Mouse (Mus musculus) stomach, postnatal 0 days (tissue): ENCODE measurements around the gene Olfr1066. TPM values are rescaled to one million over a fixed set of nuclear protein-coding genes. Genes with fewer than 3 reads are reported as not detected.

Experiments
- ATAC-seq: fragments of 200-750 bp; cut with Nextera tagmentation; 2 replicates; pipeline ENCODE4 v1.8.0; 2017; ENCODE audit not compliant: low FRiP score, low TSS enrichment
- DNase-seq: peaks from one replicate; pipeline ENCODE4 v3.0.0-alpha.2; 2016; ENCODE audit warnings: low spot score
- H3K27ac ChIP-seq: fragments of 300-500 bp; sonication (generic); replicated peaks from 2 replicates; pipeline ENCODE4 v1.5.1; 2014; ENCODE audit warnings: mild to moderate bottlenecking, control low read depth
- H3K27me3 ChIP-seq: fragments of 300-500 bp; sonication (generic); 2 replicates; pipeline ENCODE4 v1.6.1; 2014; ENCODE audit warnings: low read length; ENCODE audit not compliant: control insufficient read depth, insufficient read depth
- H3K36me3 ChIP-seq: fragments of 300-500 bp; sonication (generic); 2 replicates; pipeline ENCODE4 v1.6.1; 2014; ENCODE audit warnings: low read length, mixed read lengths; ENCODE audit not compliant: control insufficient read depth, insufficient read depth
- H3K4me1 ChIP-seq: fragments of 300-500 bp; sonication (generic); replicated peaks from 2 replicates; pipeline ENCODE4 v1.6.1; 2014; ENCODE audit warnings: antibody characterized with exemption; ENCODE audit not compliant: control insufficient read depth, insufficient read depth
- H3K4me2 ChIP-seq: fragments of 300-500 bp; sonication (generic); replicated peaks from 2 replicates; pipeline ENCODE4 v1.6.1; 2014; ENCODE audit warnings: low read depth, mild to moderate bottlenecking, control low read depth, moderate library complexity
- H3K4me3 ChIP-seq: fragments of 300-500 bp; sonication (generic); 2 replicates; pipeline ENCODE4 v1.5.1; 2014; ENCODE audit warnings: low read depth, low read length, control low read depth
- H3K9ac ChIP-seq: fragments of 300-500 bp; sonication (generic); 2 replicates; pipeline ENCODE4 v1.6.1; 2014; ENCODE audit warnings: mild to moderate bottlenecking, low read length, control low read depth, mixed read lengths
- H3K9me3 ChIP-seq: fragments of 300-500 bp; sonication (generic); 2 replicates; pipeline ENCODE4 v1.6.1; 2016; ENCODE audit warnings: low read length; ENCODE audit not compliant: control insufficient read depth
- CTCF ChIP-seq: IDR thresholded peaks from 2 replicates; pipeline ENCODE4 v1.5.1; 2016; ENCODE audit warnings: antibody characterized with exemption, low read depth, mild to moderate bottlenecking, moderate library complexity
- EP300 ChIP-seq: optimal IDR thresholded peaks from 2 replicates; pipeline ENCODE3; 2016; ENCODE audit warnings: antibody characterized with exemption
- WGBS: fragments of 180-500 bp; shearing (Covaris S2); extraction: QIAGEN DNeasy Blood & Tissue Kit; methylation state at CpG from one replicate; pipeline ENCODE4 v1.1.7; 2014; 5-methylcytosine and 5-hydroxymethylcytosine counted together
- polyA plus RNA-seq: library from polyadenylated mRNA; unstranded; fragments of >200 nt; fragmentation: Nextera tagmentation; extraction: Ambion mirVana; gene quantifications from 2 replicates; pipeline ENCODE4 v1.2.1, GENCODE M21; 2015

Gene Olfr1066
- polyA plus RNA-seq, 1 experiment from 2014 or later, result not detected

- DNase-seq, result no peak
- H3K36me3 ChIP-seq, result no peaks in the 10 kb centered on the region
- no peak within 1 kb of the TSS for H3K9ac ChIP-seq
- no peak for ATAC-seq
- no peak within 1 kb of the TSS for H3K4me3 ChIP-seq
- no peaks in the 10 kb centered on the region for H3K4me1 ChIP-seq
- 73% methylated on average over 1 of the region's 1 CpGs for WGBS
- H3K27me3 ChIP-seq, result no peaks in the 10 kb centered on the region
- no peak within 1 kb of the TSS for H3K27ac ChIP-seq
- no peak within 1 kb of the TSS for H3K4me2 ChIP-seq
- TF ChIP-seq EP300, result no peak
- no peak for TF ChIP-seq CTCF
- no peaks in the 10 kb centered on the region for H3K9me3 ChIP-seq
These were observed 42.1 kb downstream of the Olfr1066 start, which contains the start of gene Olfr1061 for GRCm38 (mm10) chr2:86413950-86414349. Olfr1061 (minus strand) TSS chr2:86414050.

Other genes with a start within 250 kb of the Olfr1066 start
- not detected in 2 replicates for gene Olfr1046, start 237.0 kb downstream of the Olfr1066 start, polyA plus RNA-seq
- not detected in 2 replicates for gene Olfr1047, start 224.9 kb downstream of the Olfr1066 start, polyA plus RNA-seq
- not detected in 2 replicates for gene Olfr1048, start 216.0 kb downstream of the Olfr1066 start, polyA plus RNA-seq
- gene Olfr1049, start 197.9 kb downstream of the Olfr1066 start, polyA plus RNA-seq, result not detected in 2 replicates
- not detected in 2 replicates for gene Olfr1051, start 177.2 kb downstream of the Olfr1066 start, polyA plus RNA-seq
- not detected in 2 replicates for gene Olfr1052, start 163.8 kb downstream of the Olfr1066 start, polyA plus RNA-seq
- not detected in 2 replicates for gene Olfr1053, start 141.0 kb downstream of the Olfr1066 start, polyA plus RNA-seq
- gene Olfr1054, start 120.8 kb downstream of the Olfr1066 start, polyA plus RNA-seq, result not detected in 2 replicates
- gene Olfr1055, start 106.0 kb downstream of the Olfr1066 start, polyA plus RNA-seq, result not detected in 2 replicates
- not detected in 2 replicates for gene Olfr1056, start 93.8 kb downstream of the Olfr1066 start, polyA plus RNA-seq
- not detected in 2 replicates for gene Olfr1057, start 77.9 kb downstream of the Olfr1066 start, polyA plus RNA-seq
- not detected in 2 replicates for gene Olfr1058, start 67.7 kb downstream of the Olfr1066 start, polyA plus RNA-seq
- gene Olfr1061, start 42.2 kb downstream of the Olfr1066 start, polyA plus RNA-seq, result not detected in 2 replicates
- gene Olfr1062, start 29.5 kb downstream of the Olfr1066 start, polyA plus RNA-seq, result not detected in 2 replicates
- not detected in 2 replicates for gene Olfr1065, start 5.7 kb downstream of the Olfr1066 start, polyA plus RNA-seq
- gene Olfr228, start 31.1 kb upstream of the Olfr1066 start, polyA plus RNA-seq, result not detected in 2 replicates
- gene Olfr1076, start 52.2 kb upstream of the Olfr1066 start, polyA plus RNA-seq, result not detected in 2 replicates
- not detected in 2 replicates for gene Olfr1079, start 86.2 kb upstream of the Olfr1066 start, polyA plus RNA-seq
- gene Olfr1080, start 102.0 kb upstream of the Olfr1066 start, polyA plus RNA-seq, result not detected in 2 replicates
- gene Olfr1082, start 142.7 kb upstream of the Olfr1066 start, polyA plus RNA-seq, result not detected in 2 replicates
- not detected in 2 replicates for gene Olfr1084, start 183.5 kb upstream of the Olfr1066 start, polyA plus RNA-seq
- not detected in 2 replicates for gene Olfr1085, start 205.8 kb upstream of the Olfr1066 start, polyA plus RNA-seq
- gene Olfr1086, start 223.8 kb upstream of the Olfr1066 start, polyA plus RNA-seq, result not detected in 2 replicates
- gene Olfr1087, start 242.1 kb upstream of the Olfr1066 start, polyA plus RNA-seq, result not detected in 2 replicates